Mouse (Mus musculus): ENCODE data around the gene Prr12.

GRCm38 (mm10) chr7:45043307-45043706 lies 9.4 kb downstream of the Prr12 start:
- TF ChIP-seq POLR2A (IDR thresholded peaks at IDR 0.05; ENCODE audit: borderline replicate concordance, extremely low read depth, insufficient read depth, insufficient read length, poor library complexity, severe bottlenecking), result no peak
- no peak for TF ChIP-seq CTCF (IDR thresholded peaks at IDR 0.05; ENCODE audit: borderline replicate concordance, extremely low read depth, insufficient read depth, insufficient read length)
